Mouse (Mus musculus) heart, postnatal 14 days (tissue): ENCODE measurements at regions not wholly inside any gene's neighbourhood (a gene's known extent, or its start where the extent isn't known, plus 50 kb on each side); places are given as distances from the start of the nearest gene placed in this dataset.
"Not testable (repeated sequence)": the region's sequence is repeated elsewhere in the genome, so short reads cannot be mapped to it uniquely, and the experiment has no call there.

Source experiments
- DNase-seq, 2 experiments: peaks; one replicate each; pipeline ENCODE4 v3.0.0; 2021 to 2022
- intact Hi-C: fragments of 180-260 bp; cut with DNase I; formaldehyde crosslinking; loops from one replicate; pipeline ENCODE4 v1.15.1; 2025

- intact Hi-C loops, result no loop called here
Observed at GRCm38 (mm10) chr10:66640890-66641847, 454.8 kb upstream of the Jmjd1c start.

GRCm38 (mm10) chr10:66641966-66642365 is 454.0 kb upstream of the Jmjd1c start:
- no peak for DNase-seq
- intact Hi-C loops, result no loop called here

More at GRCm38 (mm10) chr10:66640890-66641847, 454.8 kb upstream of the Jmjd1c start:
- DNase-seq, result no peak

GRCm38 (mm10) chr10:66643160-66643559 is 452.8 kb upstream of the Jmjd1c start:
- intact Hi-C loops, result no loop called here
- DNase-seq, result no peak

GRCm38 (mm10) chr10:66657520-66657919 is 438.4 kb upstream of the Jmjd1c start:
- intact Hi-C loops, result no loop called here
- DNase-seq, result peak; percentile 11 to 20

GRCm38 (mm10) chr10:66683160-66683559 is 412.8 kb upstream of the Jmjd1c start:
- no peak for DNase-seq
- intact Hi-C loops, result no loop called here

- intact Hi-C loops, DNase-seq: not testable (repeated sequence)
Observed at GRCm38 (mm10) chr10:66689196-66689595, 406.7 kb upstream of the Jmjd1c start.

GRCm38 (mm10) chr10:66694549-66695285 is 401.2 kb upstream of the Jmjd1c start:
- intact Hi-C loops, result no loop called here
- no peak for DNase-seq

- DNase-seq, intact Hi-C loops: not testable (repeated sequence)
Observed at GRCm38 (mm10) chr10:66714926-66715325, 381.0 kb upstream of the Jmjd1c start.

- intact Hi-C loops, result no loop called here
- peak in 1 of 2 experiments; percentile 10 for DNase-seq
Observed at GRCm38 (mm10) chr10:66717909-66718308, 378.0 kb upstream of the Jmjd1c start.

- intact Hi-C loops, result no loop called here
- DNase-seq, result no peak
Observed at GRCm38 (mm10) chr10:66719796-66720195, 376.1 kb upstream of the Jmjd1c start.

GRCm38 (mm10) chr10:66733631-66734030 is 362.3 kb upstream of the Jmjd1c start:
- no peak for DNase-seq
- intact Hi-C loops, result no loop called here

- DNase-seq, result peak in 1 of 2 experiments; percentile 10
- intact Hi-C loops, result no loop called here
Observed at GRCm38 (mm10) chr10:66734853-66735252, 361.1 kb upstream of the Jmjd1c start.

- intact Hi-C loops, result no loop called here
- no peak for DNase-seq
Observed at GRCm38 (mm10) chr10:66739017-66739416, 356.9 kb upstream of the Jmjd1c start.

- intact Hi-C loops, result loop anchor here (2.0 kb wide), 1 partner anchor 65 kb away; no protein-coding TSS in a partner anchor
- DNase-seq, result peak; percentile 8 to 22
Observed at GRCm38 (mm10) chr10:66741819-66742218, 354.1 kb upstream of the Jmjd1c start.

GRCm38 (mm10) chr10:66743254-66743653 is 352.7 kb upstream of the Jmjd1c start:
- DNase-seq, result no peak

GRCm38 (mm10) chr10:66745871-66746270 is 350.1 kb upstream of the Jmjd1c start:
- intact Hi-C loops, result no loop called here
- no peak for DNase-seq

More at GRCm38 (mm10) chr10:66743254-66743653, 352.7 kb upstream of the Jmjd1c start:
- intact Hi-C loops, result loop anchor here (2.0 kb wide), 1 partner anchor 64 kb away; no protein-coding TSS in a partner anchor

GRCm38 (mm10) chr10:66752237-66752810 is 343.6 kb upstream of the Jmjd1c start:
- intact Hi-C loops, result no loop called here
- no peak for DNase-seq

- intact Hi-C loops, result no loop called here
- DNase-seq, result no peak
Observed at GRCm38 (mm10) chr10:66756866-66757265, 339.1 kb upstream of the Jmjd1c start.

- DNase-seq, result no peak
- intact Hi-C loops, result no loop called here
Observed at GRCm38 (mm10) chr10:66770161-66771030, 325.5 kb upstream of the Jmjd1c start.
